Mouse (Mus musculus) C2C12 (cell line): ENCODE data around the gene Osbpl3.

Experiments used
- CEBPB ChIP-seq: IDR thresholded peaks from one replicate; pipeline ENCODE4 v1.6.1; 2011; ENCODE audit warnings: low read depth, mild to moderate bottlenecking, control low read depth, moderate library complexity
- CTCF ChIP-seq: IDR thresholded peaks from one replicate; pipeline ENCODE4 v1.5.1; 2011; ENCODE audit not compliant: control insufficient read depth, insufficient read depth, insufficient read length
- MAX ChIP-seq: IDR thresholded peaks from one replicate; pipeline ENCODE4 v1.6.1; 2011; ENCODE audit warnings: mild to moderate bottlenecking, control low read depth
- MYOG ChIP-seq: IDR thresholded peaks from one replicate; pipeline ENCODE4 v1.6.1; 2011; ENCODE audit not compliant: control insufficient read depth, insufficient read length; ENCODE audit errors: extremely low read depth
- USF1 ChIP-seq: IDR thresholded peaks from one replicate; pipeline ENCODE4 v1.6.1; 2011; ENCODE audit warnings: low read depth, mild to moderate bottlenecking, control low read depth, moderate library complexity

- TF ChIP-seq CTCF: no peak
- TF ChIP-seq USF1: peak; percentile 78
- TF ChIP-seq CEBPB: peak; percentile 55
- TF ChIP-seq MAX: no peak
- no peak for TF ChIP-seq MYOG
Measured at GRCm38 (mm10) chr6:50381504-50382091, 74.4 kb downstream of the Osbpl3 start.
